Mouse (Mus musculus) heart, adult 2 months (tissue): ENCODE data around the gene Zfp827. TPM values are rescaled to one million over a fixed set of nuclear protein-coding genes. Genes with fewer than 3 reads are reported as not detected.
A peak's percentile ranks its signal among the peaks of the same experiment; 100 is the strongest.

Experiments used
- DNase-seq, 2 experiments: peaks; one replicate each; pipeline ENCODE4 v3.0.0; 2021
- H3K27ac ChIP-seq: fragments of 200-600 bp; 2 replicates; pipeline ENCODE4 v1.8.1; 2022
- H3K27me3 ChIP-seq: fragments of 200-500 bp; 2 replicates; pipeline ENCODE4 v1.6.1; 2012; ENCODE audit warnings: mild to moderate bottlenecking, low read length, inconsistent platforms, mixed read lengths; ENCODE audit not compliant: control insufficient read depth, insufficient read depth
- H3K36me3 ChIP-seq: fragments of 200-500 bp; 2 replicates; pipeline ENCODE4 v1.6.1; 2012; ENCODE audit warnings: low read length, inconsistent platforms; ENCODE audit not compliant: control insufficient read depth, insufficient read depth
- H3K4me1 ChIP-seq: fragments of 200-500 bp; 2 replicates; pipeline ENCODE4 v1.6.1; 2011; ENCODE audit warnings: low read length; ENCODE audit not compliant: control insufficient read depth, insufficient read depth
- H3K4me3 ChIP-seq: fragments of 200-600 bp; 2 replicates; pipeline ENCODE4 v1.8.1; 2022
- H3K79me2 ChIP-seq: fragments of 200-500 bp; replicated peaks from 2 replicates; pipeline ENCODE4 v1.6.1; 2012; ENCODE audit warnings: mild to moderate bottlenecking, inconsistent platforms, low read length, moderate library complexity, mixed read lengths; ENCODE audit not compliant: control insufficient read depth, insufficient read depth
- H3K9ac ChIP-seq: fragments of 200-500 bp; 2 replicates; pipeline ENCODE4 v1.6.1; 2012; ENCODE audit warnings: low read depth, mild to moderate bottlenecking, control low read depth, inconsistent platforms, low read length, mixed read lengths
- CTCF ChIP-seq: fragments of 200-600 bp; IDR thresholded peaks from 2 replicates; pipeline ENCODE4 v1.8.1; 2022; ENCODE audit warnings: antibody characterized with exemption, mild to moderate bottlenecking, moderate library complexity
- EP300 ChIP-seq: fragments of 200-500 bp; IDR thresholded peaks from 2 replicates; pipeline ENCODE4 v1.6.1; 2011; ENCODE audit warnings: low read depth, low read length, control low read depth; ENCODE audit not compliant: insufficient read depth
- POLR2A ChIP-seq: fragments of 200-500 bp; IDR thresholded peaks from 2 replicates; pipeline ENCODE4 v1.6.1; 2011; ENCODE audit warnings: mild to moderate bottlenecking, low read depth, low read length, control low read depth; ENCODE audit not compliant: insufficient read depth
- WGBS: fragments of 180-500 bp; shearing (Covaris S2); methylation state at CpG from one replicate; pipeline ENCODE4 v1.1.7; 2018; 5-methylcytosine and 5-hydroxymethylcytosine counted together
- intact Hi-C: fragments of 180-260 bp; cut with DNase I; formaldehyde crosslinking; loops from one replicate; pipeline ENCODE4 v1.15.1; 2025
- polyA plus RNA-seq: library from polyadenylated mRNA; depleted of rRNA; stranded (reverse); fragments of >200 nt; gene quantifications from 2 replicates; pipeline ENCODE4 v1.2.3, GENCODE M21; 2012
- total RNA-seq, 2 experiments: library from RNA; stranded (reverse); gene quantifications; 2 replicates each; pipeline ENCODE4 v1.2.3; 2021

Zfp827 gene
- total and polyA plus RNA-seq, 3 experiments = 10.5 to 15.8 (median 12.8) TPM

DNA sequence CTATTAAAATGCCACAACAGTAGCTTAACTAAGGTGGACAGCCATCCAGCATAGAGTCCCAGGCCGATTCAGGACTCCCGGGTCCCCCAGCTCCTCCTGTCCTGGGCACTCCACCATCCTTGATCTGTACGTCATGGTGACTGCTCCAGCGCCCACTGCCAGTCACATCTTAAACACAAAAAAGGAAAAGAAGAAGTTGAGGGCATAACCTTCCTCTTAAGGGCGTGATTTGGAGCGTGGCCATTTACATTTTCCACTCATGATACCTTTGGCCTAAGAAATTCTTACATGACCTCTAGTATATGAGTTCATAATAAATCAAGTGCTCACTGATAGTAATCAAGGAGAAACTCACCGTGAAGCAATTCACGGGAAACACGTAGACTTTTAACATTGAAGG is 131.2 kb downstream of the Zfp827 start:
- 0 out of 2 replicates have a peak, but pooled peaks cover 3% of the 10 kb centered on the region for H3K36me3 ChIP-seq
- H3K4me3 ChIP-seq = no peak overlapping the region
- TF ChIP-seq POLR2A (no peak), CTCF (no peak), EP300 (no peak)
- H3K27ac ChIP-seq = no peak overlapping the region
- H3K9ac ChIP-seq = no peak overlapping the region
- H3K79me2 ChIP-seq = no peaks in the 10 kb centered on the region
- H3K27me3 ChIP-seq = no peaks in the 10 kb centered on the region
- intact Hi-C loops = no loop called here
- 93% methylated on average over 9 of the region's 9 CpGs for WGBS
- DNase-seq = no peak
- peaks cover 12% of the 10 kb centered on the region for H3K4me1 ChIP-seq

GRCm38 (mm10) chr8:79160302-79160701 is 132.1 kb downstream of the Zfp827 start:
- TF ChIP-seq CTCF (no peak), EP300 (no peak)
- H3K27me3 ChIP-seq = no peaks in the 10 kb centered on the region
- 38% methylated on average over 4 of the region's 4 CpGs for WGBS
- H3K36me3 ChIP-seq = 0 out of 2 replicates have a peak, but pooled peaks cover 3% of the 10 kb centered on the region
- H3K9ac ChIP-seq = no peak overlapping the region
- intact Hi-C loops = no loop called here
- no peak overlapping the region for H3K27ac ChIP-seq
- peaks cover 12% of the 10 kb centered on the region for H3K4me1 ChIP-seq
- no peak overlapping the region for H3K4me3 ChIP-seq
- H3K79me2 ChIP-seq = no peaks in the 10 kb centered on the region
- no peak for DNase-seq

DNA sequence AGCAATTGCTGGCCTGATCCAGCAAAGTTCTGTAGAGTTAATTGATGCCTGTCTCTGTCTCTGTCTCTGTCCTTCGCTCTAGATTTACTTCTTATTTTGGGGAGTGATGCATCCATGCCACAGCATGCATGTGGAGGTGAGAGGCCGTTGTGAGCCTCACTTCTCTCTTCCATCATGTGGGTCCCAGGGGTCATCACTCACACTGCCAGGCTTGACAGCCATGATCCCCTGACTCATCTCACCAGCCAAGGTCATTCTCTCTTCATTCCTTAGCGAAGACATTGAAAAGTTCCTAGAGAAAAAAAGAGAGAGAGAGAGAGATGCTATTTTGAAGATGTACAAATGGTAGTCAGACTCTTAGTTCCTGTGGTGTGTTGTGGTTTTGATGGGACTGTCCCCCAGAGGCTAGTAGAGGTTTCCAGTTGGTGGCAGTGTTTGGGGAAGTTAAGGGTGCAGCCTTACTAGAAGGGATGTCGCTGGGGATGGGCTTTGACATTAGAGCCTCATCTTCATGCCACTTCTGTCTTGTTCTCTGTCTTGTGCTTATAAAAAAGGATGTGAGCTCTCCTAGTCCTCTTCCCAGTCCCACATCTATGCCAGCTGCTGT is 133.0 kb downstream of the Zfp827 start:
- intact Hi-C loops = no loop called here
- DNase-seq = peak in 1 of 2 experiments; percentile 19
- peaks cover 12% of the 10 kb centered on the region for H3K4me1 ChIP-seq
- H3K27ac ChIP-seq = no peak overlapping the region
- 0 out of 2 replicates have a peak, but pooled peaks cover 3% of the 10 kb centered on the region for H3K36me3 ChIP-seq
- no peaks in the 10 kb centered on the region for H3K27me3 ChIP-seq
- 87% methylated on average over 4 of the region's 4 CpGs for WGBS
- no peak overlapping the region for H3K4me3 ChIP-seq
- H3K79me2 ChIP-seq = no peaks in the 10 kb centered on the region
- TF ChIP-seq CTCF = no peak
- no peak for TF ChIP-seq POLR2A
- TF ChIP-seq EP300 = no peak
- no peak overlapping the region for H3K9ac ChIP-seq

DNA sequence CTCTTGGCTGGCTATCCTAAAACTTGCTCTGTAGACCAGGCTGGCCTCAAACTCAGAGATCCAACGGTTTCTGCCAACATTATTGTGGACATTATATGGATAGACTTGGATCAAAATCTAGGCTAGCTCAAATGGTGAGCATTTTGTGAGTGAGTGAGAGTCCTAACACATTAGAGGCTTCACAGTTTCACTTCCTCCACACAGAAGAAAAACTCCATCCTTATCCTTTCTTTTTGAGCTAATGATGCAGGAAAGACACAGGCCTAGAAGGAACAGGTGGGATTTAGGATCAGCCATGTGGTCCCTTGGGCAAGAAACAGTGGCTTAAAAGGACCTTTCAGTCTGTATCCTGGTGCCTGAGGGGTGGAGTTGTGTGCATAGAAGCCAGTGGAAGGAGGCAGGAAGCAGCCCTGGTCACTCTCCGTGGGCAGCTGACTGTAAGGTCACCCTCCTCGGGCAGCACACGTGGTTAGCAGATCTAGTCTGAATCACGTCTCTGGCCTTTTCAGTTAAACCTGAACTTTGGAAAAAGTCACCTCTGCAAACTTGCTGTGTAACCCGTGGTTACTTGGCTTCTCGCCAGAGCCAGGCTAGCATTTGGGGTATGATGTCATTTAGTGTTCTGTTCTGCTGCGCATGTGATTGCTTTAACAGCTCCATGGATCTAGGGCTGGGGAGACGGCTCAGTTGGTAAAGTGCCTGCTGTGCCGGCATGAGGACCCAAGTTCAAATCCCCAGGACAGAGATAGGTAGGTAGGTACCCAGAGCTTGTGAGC is 134.5 kb downstream of the Zfp827 start:
- DNase-seq = peak; percentile 72 to 80
- H3K27ac ChIP-seq = peak overlapping the region; percentile 61
- no peak overlapping the region for H3K9ac ChIP-seq
- intact Hi-C loops = no loop called here
- H3K27me3 ChIP-seq = no peaks in the 10 kb centered on the region
- no peaks in the 10 kb centered on the region for H3K79me2 ChIP-seq
- 12% methylated on average over 10 of the region's 10 CpGs for WGBS
- H3K4me1 ChIP-seq = peaks cover 12% of the 10 kb centered on the region
- H3K4me3 ChIP-seq = peak overlapping the region; percentile 20; the same call in 1 of the 2 replicates
- TF ChIP-seq EP300 (peak; percentile 43; the same call in 1 of the 2 replicates), CTCF (no peak)
- 0 out of 2 replicates have a peak, but pooled peaks cover 3% of the 10 kb centered on the region for H3K36me3 ChIP-seq

GRCm38 (mm10) chr8:79164336-79164735 is 136.1 kb downstream of the Zfp827 start:
- WGBS = 8% methylated on average over 1 of the region's 1 CpGs
- Histone ChIP-seq H3K4me3 (no peak overlapping the region), H3K79me2 (no peaks in the 10 kb centered on the region), H3K4me1 (peaks cover 12% of the 10 kb centered on the region), H3K27ac (no peak overlapping the region), H3K27me3 (no peaks in the 10 kb centered on the region), H3K36me3 (0 out of 2 replicates have a peak, but pooled peaks cover 3% of the 10 kb centered on the region), H3K9ac (no peak overlapping the region)
- intact Hi-C loops = no loop called here
- TF ChIP-seq POLR2A (no peak), CTCF (no peak), EP300 (no peak)
- DNase-seq = no peak

DNA sequence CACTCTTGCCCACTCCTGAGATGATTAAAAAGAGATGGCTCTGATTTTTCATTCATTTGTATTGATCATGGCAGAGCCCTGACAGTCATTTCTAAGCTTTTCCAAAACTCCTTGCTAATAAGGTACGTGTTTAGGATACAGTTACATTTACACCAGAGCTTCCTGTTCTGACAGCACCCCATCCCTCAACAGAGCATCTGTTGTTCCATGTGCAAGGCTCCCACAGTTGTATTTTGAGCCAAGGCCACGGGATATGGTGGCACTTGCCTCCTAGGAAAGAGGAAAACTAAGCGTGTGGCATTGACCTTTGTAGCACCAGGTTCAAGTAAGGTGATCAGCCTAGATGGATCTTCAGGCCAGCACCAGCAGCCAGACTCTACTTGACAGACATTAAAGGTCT is 137.0 kb downstream of the Zfp827 start:
- no peak for TF ChIP-seq POLR2A
- TF ChIP-seq EP300 = no peak
- TF ChIP-seq CTCF = no peak
- H3K4me1 ChIP-seq = peaks cover 9% of the 10 kb centered on the region
- no peak overlapping the region for H3K4me3 ChIP-seq
- 84% methylated on average over 3 of the region's 3 CpGs for WGBS
- intact Hi-C loops = no loop called here
- no peaks in the 10 kb centered on the region for H3K27me3 ChIP-seq
- no peak overlapping the region for H3K9ac ChIP-seq
- H3K36me3 ChIP-seq = no peaks in the 10 kb centered on the region
- no peaks in the 10 kb centered on the region for H3K79me2 ChIP-seq
- DNase-seq = no peak
- H3K27ac ChIP-seq = no peak overlapping the region
